Mouse (Mus musculus): Measurements from ENCODE around the gene Abhd17c. TPM values are rescaled to one million over a fixed set of nuclear protein-coding genes. Genes with fewer than 3 reads are reported as not detected.
A peak's percentile ranks its signal among the peaks of the same experiment; 100 is the strongest.

Gene Abhd17c
- polyA plus RNA-seq, 1 experiment from 2014 or later: 46.5 TPM

DNA sequence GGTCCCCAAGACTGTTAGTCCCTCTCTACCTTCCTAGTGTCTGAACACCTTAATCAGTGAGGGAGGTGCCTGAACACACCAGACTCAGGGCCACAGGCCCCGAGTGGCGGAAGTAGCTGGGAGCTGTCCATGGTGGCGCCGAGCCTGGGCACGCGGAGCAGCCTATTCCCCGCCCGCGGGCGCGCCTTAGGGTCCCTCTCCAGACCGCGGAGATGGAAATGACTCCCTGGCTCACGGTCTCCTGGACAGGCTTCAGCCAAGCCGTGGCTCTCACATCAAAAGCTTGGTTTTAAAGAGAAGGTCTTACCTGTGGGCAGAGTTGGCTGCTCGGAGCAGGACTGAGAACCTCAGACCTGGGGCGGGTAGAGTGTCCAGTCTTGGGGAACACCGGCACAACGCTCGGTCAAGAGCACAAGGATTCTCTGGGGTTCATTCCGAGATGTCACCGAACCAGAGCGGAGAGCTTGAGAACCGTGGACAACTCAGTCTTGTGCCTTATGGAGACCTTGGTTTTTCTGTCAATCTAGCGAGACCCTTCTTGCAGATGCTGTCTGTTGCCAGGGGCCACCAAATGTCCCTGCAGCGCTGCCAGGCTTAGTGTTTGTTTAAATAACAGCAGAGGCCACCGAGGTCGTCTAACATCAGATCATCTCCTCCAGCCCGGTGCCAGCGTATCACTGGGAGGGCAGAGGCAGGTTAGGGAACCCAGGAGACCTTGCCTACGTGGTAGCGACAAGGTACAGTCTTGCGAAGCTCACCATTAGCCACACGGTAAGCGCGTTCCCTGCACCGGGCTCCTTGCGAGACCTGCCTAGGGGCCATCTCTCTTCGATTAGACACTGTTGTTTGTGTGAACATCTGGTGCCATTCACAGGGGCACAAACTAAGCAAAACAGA lies 66.4 kb downstream of the Abhd17c start:
- DNase-seq (ENCODE audit: low spot score): peak; percentile 52

DNA sequence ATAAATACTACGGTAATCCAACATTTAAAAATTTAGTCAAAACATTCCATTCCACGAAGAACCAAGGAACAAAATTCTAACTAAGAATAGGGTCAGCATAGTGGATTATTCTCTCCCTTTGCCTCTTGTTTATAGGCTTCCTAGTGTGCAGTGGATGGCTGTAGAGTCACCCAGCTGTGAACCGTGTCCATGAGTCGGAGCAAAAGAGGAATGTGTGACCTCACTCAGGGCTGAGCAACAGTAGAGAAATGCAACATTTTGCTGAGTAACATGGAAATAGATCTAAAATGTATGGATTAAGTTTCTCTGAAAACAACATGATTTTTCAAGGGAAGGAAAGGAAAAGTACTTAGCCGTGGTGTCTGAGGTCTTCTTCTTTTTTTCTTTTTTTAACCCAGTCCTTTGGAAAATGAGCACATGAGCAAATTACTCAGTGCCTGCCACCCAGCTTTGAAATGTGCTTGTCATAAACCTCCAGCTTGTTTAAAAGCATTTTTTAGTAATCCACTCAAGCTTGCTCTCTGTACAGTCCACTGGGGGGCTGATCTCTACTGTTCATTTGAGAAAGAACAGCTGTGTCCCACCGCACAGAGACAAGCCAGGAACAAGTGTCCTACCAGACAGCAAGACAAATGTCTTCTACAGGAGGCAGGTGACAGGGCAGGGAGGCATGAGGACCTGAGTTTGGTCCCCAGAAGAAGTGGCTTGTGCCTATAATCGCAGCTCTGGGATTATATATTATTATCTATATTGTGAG lies 74.3 kb downstream of the Abhd17c start:
- no peak for DNase-seq (ENCODE audit: low spot score)

DNA sequence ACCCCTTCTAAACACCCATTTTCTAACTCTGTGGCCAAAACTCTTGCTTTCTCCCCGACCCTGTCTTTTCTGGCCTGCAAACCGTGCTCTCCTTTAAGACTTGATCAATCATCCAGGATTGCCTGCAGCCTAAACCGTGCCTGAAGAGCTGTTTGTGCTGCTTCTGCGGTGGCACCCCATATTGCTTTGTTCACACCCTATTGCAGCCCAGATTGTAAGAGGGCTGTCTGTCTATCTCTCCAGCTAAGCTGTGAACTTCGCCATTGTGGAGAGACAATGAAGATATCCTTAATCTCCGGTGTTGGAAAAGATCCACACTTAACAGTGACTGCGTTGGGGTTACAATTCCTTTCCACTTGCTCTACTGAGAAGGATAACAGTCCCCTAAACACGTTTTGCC lies 77.4 kb downstream of the Abhd17c start:
- no peak for DNase-seq (ENCODE audit: low spot score)

DNA sequence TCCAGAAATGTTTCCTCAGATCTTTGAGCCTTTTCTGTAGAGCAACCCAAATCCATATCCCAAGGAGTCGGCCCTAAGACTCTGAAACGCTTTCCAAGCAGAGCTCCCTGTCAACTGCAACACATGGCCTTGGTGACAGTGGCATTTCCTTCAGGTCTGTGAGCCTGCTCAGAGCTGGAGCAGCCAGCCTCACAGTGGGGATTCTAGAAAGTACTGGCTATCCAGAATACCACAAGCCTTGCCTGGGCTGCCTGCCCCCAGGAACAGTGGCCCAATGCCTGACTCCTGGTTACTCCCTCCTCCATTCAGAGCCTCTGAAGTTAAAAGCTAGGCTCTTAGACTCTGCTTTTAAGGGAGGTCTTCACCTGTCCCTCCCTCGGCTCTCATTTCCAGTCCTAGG lies 77.8 kb downstream of the Abhd17c start:
- no peak for DNase-seq (ENCODE audit: low spot score)

DNA sequence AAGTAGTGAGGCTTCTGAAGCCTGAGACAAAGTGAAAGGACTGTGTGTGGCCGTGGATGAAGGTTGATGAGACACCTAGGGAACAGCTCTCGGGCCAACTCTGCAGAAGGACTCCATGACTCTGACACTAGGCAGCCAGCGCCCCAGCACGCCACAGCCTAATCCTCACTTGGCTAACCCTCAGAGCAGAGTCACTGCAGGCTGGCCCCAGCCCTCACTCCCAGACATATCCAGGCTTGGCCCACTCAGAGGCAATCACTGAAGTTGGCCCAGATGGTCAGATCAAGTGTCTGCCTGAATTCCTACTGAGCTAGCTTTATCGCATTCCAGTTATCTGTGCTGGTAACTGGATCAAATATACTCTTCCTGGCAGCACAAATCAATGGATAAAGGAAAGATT lies 82.8 kb downstream of the Abhd17c start:
- no peak for DNase-seq (ENCODE audit: low spot score)

DNA sequence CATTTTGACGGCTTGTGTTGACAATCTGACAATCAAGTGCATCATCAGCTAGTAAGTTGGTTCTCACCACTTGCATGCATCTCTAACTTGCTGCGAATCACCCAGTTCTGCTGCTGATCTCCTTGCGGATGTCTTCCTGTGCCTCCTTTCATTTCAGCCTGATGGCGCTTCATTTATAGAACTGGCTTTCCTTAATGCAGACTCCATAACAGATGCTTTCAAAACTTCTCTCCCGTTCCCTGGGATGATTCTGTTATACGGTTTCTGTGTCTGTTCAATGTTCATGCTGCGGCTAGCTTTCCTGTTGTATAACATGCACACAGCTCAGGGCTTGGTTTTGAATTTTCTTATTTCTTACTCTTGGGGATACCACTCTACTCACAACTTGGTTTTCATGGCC lies 91.9 kb downstream of the Abhd17c start:
- DNase-seq (ENCODE audit: low spot score): no peak

Other genes with a start within 250 kb of the Abhd17c start
- gene Cemip, start 65.4 kb downstream of the Abhd17c start, polyA plus RNA-seq (2015; fragmentation: Nextera tagmentation; extraction: Ambion mirVana): 0.03 TPM in 1 of 2 replicates, not detected in the other